Mouse (Mus musculus) embryonic facial prominence, embryonic 15.5 days (tissue): ENCODE measurements at regions not wholly inside any gene's neighbourhood (a gene's known extent, or its start where the extent isn't known, plus 50 kb on each side); places are given as distances from the start of the nearest gene placed in this dataset.

ENCODE experiments used
- ATAC-seq: fragments of 200-750 bp; cut with Nextera tagmentation; 2 replicates; pipeline ENCODE4 v1.8.0; 2017; ENCODE audit warnings: low read depth, moderate TSS enrichment; ENCODE audit not compliant: insufficient number of reproducible peaks, low FRiP score, low TSS enrichment
- H3K27ac ChIP-seq: fragments of 300-500 bp; sonication (generic); replicated peaks from 2 replicates; pipeline ENCODE4 v1.5.1; 2015; ENCODE audit warnings: mild to moderate bottlenecking, inconsistent platforms
- H3K27me3 ChIP-seq: fragments of 300-500 bp; sonication (generic); 2 replicates; pipeline ENCODE4 v1.6.1; 2015; ENCODE audit warnings: inconsistent platforms
- H3K36me3 ChIP-seq: fragments of 300-500 bp; sonication (generic); 2 replicates; pipeline ENCODE4 v1.6.1; 2015; ENCODE audit warnings: mild to moderate bottlenecking, inconsistent platforms
- H3K4me1 ChIP-seq: fragments of 300-500 bp; sonication (generic); 2 replicates; pipeline ENCODE4 v1.6.1; 2015; ENCODE audit warnings: inconsistent platforms
- H3K4me2 ChIP-seq: fragments of 300-500 bp; sonication (generic); replicated peaks from 2 replicates; pipeline ENCODE4 v1.6.1; 2015; ENCODE audit warnings: mild to moderate bottlenecking, inconsistent platforms
- H3K4me3 ChIP-seq: fragments of 300-500 bp; sonication (generic); replicated peaks from 2 replicates; pipeline ENCODE4 v1.5.1; 2015; ENCODE audit warnings: mild to moderate bottlenecking, inconsistent platforms
- H3K9ac ChIP-seq: fragments of 300-500 bp; sonication (generic); 2 replicates; pipeline ENCODE4 v1.6.1; 2015; ENCODE audit warnings: inconsistent platforms
- H3K9me3 ChIP-seq: fragments of 300-500 bp; sonication (generic); replicated peaks from 2 replicates; pipeline ENCODE4 v1.6.1; 2016; ENCODE audit warnings: inconsistent platforms
- WGBS: fragments of 180-500 bp; shearing (Covaris S2); methylation state at CpG from one replicate; pipeline ENCODE4 v1.1.7; 2015; 5-methylcytosine and 5-hydroxymethylcytosine counted together

DNA sequence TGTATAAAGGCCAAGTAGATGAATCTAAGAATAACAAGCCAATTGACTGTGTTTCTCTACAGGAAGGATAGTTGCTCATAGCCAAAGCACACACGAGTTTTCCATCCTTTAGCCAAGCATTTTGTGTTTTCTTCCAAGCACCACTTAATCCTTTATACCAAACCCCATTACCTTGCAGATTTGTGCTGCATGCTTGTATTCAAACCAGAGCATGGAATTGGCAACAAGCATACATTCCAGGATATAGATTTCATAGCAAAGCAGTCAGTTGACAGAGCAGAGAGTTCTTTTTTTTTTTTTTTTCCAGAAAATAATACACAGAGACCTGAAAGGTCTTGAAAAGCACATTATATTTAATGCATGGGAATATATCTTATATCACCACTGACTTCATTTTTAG, 169.9 kb downstream of the Pom121l12 start:
- Histone ChIP-seq H3K27ac (no peak overlapping the region), H3K27me3 (no peaks in the 10 kb centered on the region), H3K4me1 (no peaks in the 10 kb centered on the region), H3K9me3 (no peaks in the 10 kb centered on the region), H3K4me2 (no peak overlapping the region), H3K4me3 (no peak overlapping the region), H3K9ac (no peak overlapping the region), H3K36me3 (no peaks in the 10 kb centered on the region)
- 22% methylated on average over 1 of the region's 1 CpGs for WGBS
- ATAC-seq, result no peak

GRCm38 (mm10) chr11:14769448-14770357, 170.6 kb downstream of the Pom121l12 start:
- Histone ChIP-seq H3K4me1 (no peaks in the 10 kb centered on the region), H3K4me3 (no peak overlapping the region), H3K27me3 (no peaks in the 10 kb centered on the region), H3K4me2 (peak overlapping the region; percentile 21; the same call in 1 of the 2 replicates), H3K9ac (no peak overlapping the region), H3K9me3 (no peaks in the 10 kb centered on the region), H3K27ac (no peak overlapping the region; the same call in 1 of the 2 replicates), H3K36me3 (no peaks in the 10 kb centered on the region)
- whole genome bisulfite sequencing, result 29% methylated on average over 9 of the region's 9 CpGs
- no peak for ATAC-seq

- Histone ChIP-seq H3K4me1 (no peaks in the 10 kb centered on the region), H3K27me3 (no peaks in the 10 kb centered on the region), H3K36me3 (no peaks in the 10 kb centered on the region), H3K4me3 (no peak overlapping the region), H3K9ac (no peak overlapping the region), H3K27ac (no peak overlapping the region), H3K4me2 (no peak overlapping the region), H3K9me3 (no peaks in the 10 kb centered on the region)
- WGBS, result 73% methylated on average over 1 of the region's 1 CpGs
- no peak for ATAC-seq
Measured at GRCm38 (mm10) chr11:14798314-14798713, 199.2 kb downstream of the Pom121l12 start.

DNA sequence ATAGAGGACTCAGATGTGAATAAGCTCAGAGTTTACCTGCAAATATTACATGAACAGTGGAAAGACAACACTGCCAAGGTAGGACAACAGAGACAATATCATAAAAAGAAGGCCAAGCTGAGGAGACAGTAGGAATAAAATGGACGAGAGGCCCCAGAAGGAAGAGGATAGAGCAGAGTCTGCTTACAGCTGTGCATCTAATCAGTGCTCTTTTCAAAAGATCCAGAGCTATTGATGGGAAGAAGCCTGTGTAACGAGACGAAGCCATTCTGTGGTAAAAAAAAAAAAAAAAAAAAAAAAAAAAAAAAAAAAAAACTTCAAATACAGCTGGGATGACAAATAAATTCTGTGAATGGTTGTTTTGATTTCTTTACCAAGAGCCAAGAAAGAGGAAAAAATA, 200.2 kb downstream of the Pom121l12 start:
- Histone ChIP-seq H3K9ac (no peak overlapping the region), H3K4me2 (no peak overlapping the region), H3K36me3 (no peaks in the 10 kb centered on the region), H3K27me3 (no peaks in the 10 kb centered on the region), H3K9me3 (no peaks in the 10 kb centered on the region), H3K4me1 (no peaks in the 10 kb centered on the region), H3K4me3 (no peak overlapping the region), H3K27ac (no peak overlapping the region)
- WGBS, result 48% methylated on average over 3 of the region's 3 CpGs
- no peak for ATAC-seq

DNA sequence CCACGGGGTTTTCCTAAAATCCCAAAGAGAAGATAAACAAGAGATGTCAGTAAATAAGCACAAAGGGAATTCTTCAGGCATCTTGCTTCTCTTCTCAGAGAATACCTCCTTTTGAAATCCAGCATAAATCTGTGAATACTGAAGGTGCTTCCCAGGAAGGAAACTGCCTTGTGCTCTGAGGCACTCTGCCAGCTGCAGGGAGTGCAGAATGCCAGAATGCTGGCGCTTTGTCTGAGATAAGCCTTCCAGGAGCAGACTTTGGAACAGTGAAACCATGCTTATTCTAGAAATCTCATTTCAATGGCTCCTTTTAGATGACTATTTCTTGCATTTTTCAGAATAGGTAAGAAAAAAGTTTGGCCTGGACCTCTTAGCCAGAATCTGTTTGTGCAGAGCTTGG, 219.9 kb downstream of the Pom121l12 start:
- Histone ChIP-seq H3K9me3 (no peaks in the 10 kb centered on the region), H3K4me3 (no peak overlapping the region), H3K27ac (no peak overlapping the region), H3K4me2 (no peak overlapping the region), H3K27me3 (no peaks in the 10 kb centered on the region), H3K36me3 (no peaks in the 10 kb centered on the region), H3K9ac (no peak overlapping the region), H3K4me1 (no peaks in the 10 kb centered on the region)
- WGBS, result 29% methylated on average over 2 of the region's 2 CpGs
- ATAC-seq, result no peak
